Mouse (Mus musculus) ES-Bruce4 (cell line): ENCODE data around the gene Eri3.

ENCODE experiments used
- CTCF ChIP-seq: IDR thresholded peaks from one replicate; pipeline ENCODE4 v1.8.1; 2011; ENCODE audit warnings: low read depth, low read length
- EP300 ChIP-seq: IDR thresholded peaks from 2 replicates; pipeline ENCODE4 v1.6.1; 2011; ENCODE audit warnings: low read depth, low read length; ENCODE audit not compliant: insufficient read depth
- POLR2A ChIP-seq: IDR thresholded peaks from one replicate; pipeline ENCODE4 v1.8.1; 2011; ENCODE audit warnings: low read length; ENCODE audit not compliant: insufficient read depth

DNA sequence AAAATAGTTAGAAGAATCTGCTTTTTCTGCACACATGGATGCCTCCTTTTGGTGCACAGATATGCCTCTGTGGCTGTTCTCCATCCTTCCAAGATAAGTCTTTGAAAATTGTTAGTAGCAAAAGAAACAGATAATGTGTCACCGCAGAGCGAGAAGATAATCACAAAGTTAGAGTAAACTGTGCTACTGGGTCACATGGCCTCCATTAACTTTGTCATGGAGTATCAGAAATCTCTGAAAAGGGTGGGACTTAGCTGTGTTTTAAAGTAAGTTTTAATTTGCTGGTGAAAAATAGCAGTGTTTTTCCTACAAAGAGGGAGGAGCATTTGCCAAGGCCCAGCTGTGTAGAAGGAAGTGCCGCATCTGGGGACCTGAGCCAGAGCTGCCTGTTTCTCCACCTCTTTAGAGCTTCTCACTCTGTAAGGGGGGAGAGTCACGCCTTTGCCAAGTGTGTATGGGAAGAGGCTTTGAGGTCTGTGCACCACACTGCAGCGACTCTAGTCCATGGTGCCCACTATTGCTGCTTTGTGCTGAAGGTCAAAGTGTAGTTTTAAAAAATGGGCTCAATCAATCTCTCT is 7.0 kb downstream of the Eri3 start:
- TF ChIP-seq CTCF (no peak), EP300 (no peak), POLR2A (no peak)
